ENCODE assay signal across 12 mouse cellular contexts in the genomic region with DNA sequence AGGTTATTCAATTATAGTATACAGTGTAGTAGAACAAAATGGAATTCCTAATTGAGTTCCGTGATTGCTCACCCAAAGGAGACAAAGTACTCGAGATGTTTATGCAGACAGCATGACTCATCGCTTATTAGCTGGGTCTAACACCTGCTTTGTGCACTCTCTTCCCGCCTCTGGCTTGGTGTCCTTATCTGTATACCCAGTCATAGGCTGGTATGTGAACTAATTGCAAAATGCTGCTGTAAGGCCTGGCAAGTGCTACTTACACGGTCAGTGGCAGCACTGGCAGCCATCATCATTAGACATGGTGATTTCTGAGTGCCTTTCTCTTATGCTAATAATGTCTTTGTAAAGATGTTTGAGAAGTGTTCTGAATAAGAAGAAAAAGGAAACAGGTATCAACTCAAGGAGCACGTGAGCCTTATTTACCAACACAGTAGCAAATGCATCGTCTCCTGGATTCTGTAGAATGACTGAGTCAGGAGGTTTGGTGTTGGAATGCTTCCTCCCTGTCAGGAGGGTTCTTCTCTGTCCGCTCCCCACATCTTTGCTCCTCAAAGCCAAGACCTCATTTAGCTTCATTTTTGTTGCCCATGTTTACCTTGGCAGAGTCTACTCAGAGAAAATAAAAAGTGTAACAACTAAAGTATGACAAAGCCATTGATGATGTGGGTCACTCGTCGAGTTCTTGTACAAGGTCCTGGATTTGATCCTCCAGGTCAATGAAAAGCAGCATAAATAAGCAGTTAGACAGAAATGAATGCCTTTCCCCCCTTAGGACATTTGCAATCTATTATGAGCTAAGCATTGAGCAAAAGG.
DNase-seq lines count a peak whose midpoint lies in the region; ATAC-seq and TF ChIP-seq lines count a peak whose summit lies in the region.
"Had no signal": no experiment of that assay in that cellular context is flagged by ENCODE, and none has a peak within 500 bp of the region (broad histone marks: within the 10 kb centered on the region; RNA-seq: fewer than 3 reads in every experiment).

No protein-coding gene starts in this region.

- no peaks in the 10 kb centered on the region for H3K9me3 ChIP-seq in forebrain, embryonic 13.5 days (replicated peaks)
- H3K9me3 ChIP-seq in forebrain, embryonic 12.5 days, result no peaks in the 10 kb centered on the region
- H3K9me3 ChIP-seq in lung, postnatal 0 days (ENCODE audit: low read length), result no peaks in the 10 kb centered on the region
- H3K9me3 ChIP-seq in intestine, embryonic 16.5 days (ENCODE audit: control insufficient read depth, low read length), result no peaks in the 10 kb centered on the region
- H3K9me3 ChIP-seq in stomach, postnatal 0 days (ENCODE audit: control insufficient read depth, low read length), result no peaks in the 10 kb centered on the region
- H3K9me3 ChIP-seq: limb, embryonic 13.5 days had no signal

- no peak overlapping the region for H3K4me3 ChIP-seq in forebrain, embryonic 13.5 days
- H3K4me3 ChIP-seq in forebrain, embryonic 12.5 days (replicated peaks), result no peak overlapping the region
- H3K4me3 ChIP-seq in lung, postnatal 0 days (ENCODE audit: low read depth, low read length), result no peak overlapping the region
- H3K4me3 ChIP-seq in lung, adult 2 months (replicated peaks; ENCODE audit: extremely low read depth, low read depth, low read length), result no peak overlapping the region
- H3K4me3 ChIP-seq in intestine, embryonic 16.5 days (ENCODE audit: low read length), result no peak overlapping the region
- H3K4me3 ChIP-seq in stomach, postnatal 0 days (ENCODE audit: low read depth, low read length), result no peak overlapping the region
- H3K4me3 ChIP-seq: limb, embryonic 13.5 days had no signal

- no peak for TF ChIP-seq POLR2A in lung, adult 2 months (IDR thresholded peaks at IDR 0.05; ENCODE audit: borderline replicate concordance, extremely low read depth, low read depth, low read length)

- H3K4me1 ChIP-seq in forebrain, embryonic 13.5 days, result no peaks in the 10 kb centered on the region; the same call in 1 of the 2 replicates
- H3K4me1 ChIP-seq in forebrain, embryonic 12.5 days, result peaks cover 5% of the 10 kb centered on the region; the same call in 1 of the 2 replicates
- H3K4me1 ChIP-seq in lung, postnatal 0 days (ENCODE audit: insufficient read depth, low read depth, low read length), result no peaks in the 10 kb centered on the region
- H3K4me1 ChIP-seq in lung, adult 2 months (ENCODE audit: control insufficient read depth, insufficient read depth, low read length), result peaks cover 4% of the 10 kb centered on the region; the same call in 1 of the 2 replicates
- H3K4me1 ChIP-seq in intestine, embryonic 16.5 days (ENCODE audit: control insufficient read depth, insufficient read depth, low read length), result no peaks in the 10 kb centered on the region
- no peaks in the 10 kb centered on the region for H3K4me1 ChIP-seq in stomach, postnatal 0 days (replicated peaks; ENCODE audit: control insufficient read depth, insufficient read depth)

- no peak for DNase-seq in lung, postnatal 0 days (ENCODE audit: low spot score)
- DNase-seq in lung, adult 2 months, result no peak
- peak; percentile 27 for DNase-seq in stomach, postnatal 0 days (ENCODE audit: low spot score)
- DNase-seq in frontal cortex, postnatal 25 days (ENCODE audit: low spot score in 2 of 2), result no peak
- DNase-seq in thymus, postnatal 0 days (ENCODE audit: low spot score), result no peak
- DNase-seq: cerebellum, postnatal 36 days; right cerebral cortex, postnatal 25 days had no signal

- ATAC-seq in forebrain, embryonic 13.5 days, result peak; percentile 55; the same call in 1 of the 2 replicates
- no peak for ATAC-seq in forebrain, embryonic 12.5 days (ENCODE audit: low FRiP score)
- peak; percentile 39; the same call in 1 of the 2 replicates for ATAC-seq in lung, postnatal 0 days
- peak; percentile 93 for ATAC-seq in intestine, embryonic 16.5 days
- peak; percentile 95 for ATAC-seq in stomach, postnatal 0 days (ENCODE audit: low FRiP score, low TSS enrichment)

- H3K9ac ChIP-seq in forebrain, embryonic 13.5 days, result no peak overlapping the region
- H3K9ac ChIP-seq in forebrain, embryonic 12.5 days, result no peak overlapping the region
- no peak overlapping the region for H3K9ac ChIP-seq in lung, postnatal 0 days (replicated peaks; ENCODE audit: low read depth)
- no peak overlapping the region for H3K9ac ChIP-seq in intestine, embryonic 16.5 days (ENCODE audit: low read depth, low read length)
- no peak overlapping the region for H3K9ac ChIP-seq in stomach, postnatal 0 days (ENCODE audit: low read length)
- H3K9ac ChIP-seq: limb, embryonic 13.5 days had no signal

- 68% methylated on average over 10 of the region's 10 CpGs for WGBS in forebrain, embryonic 13.5 days
- WGBS in forebrain, embryonic 12.5 days, result 74% methylated on average over 10 of the region's 10 CpGs
- 60% methylated on average over 10 of the region's 10 CpGs for WGBS in lung, postnatal 0 days
- 49% methylated on average over 10 of the region's 10 CpGs for WGBS in lung, adult 2 months
- 73% methylated on average over 10 of the region's 10 CpGs for WGBS in intestine, embryonic 16.5 days
- 54% methylated on average over 10 of the region's 10 CpGs for WGBS in stomach, postnatal 0 days

- no peaks in the 10 kb centered on the region for H3K27me3 ChIP-seq in forebrain, embryonic 13.5 days
- H3K27me3 ChIP-seq in forebrain, embryonic 12.5 days, result no peaks in the 10 kb centered on the region
- H3K27me3 ChIP-seq in lung, postnatal 0 days (replicated peaks; ENCODE audit: insufficient read depth, low read length), result no peaks in the 10 kb centered on the region
- no peaks in the 10 kb centered on the region for H3K27me3 ChIP-seq in intestine, embryonic 16.5 days (replicated peaks; ENCODE audit: control insufficient read depth, insufficient read depth, low read length)
- H3K27me3 ChIP-seq in stomach, postnatal 0 days (ENCODE audit: control insufficient read depth, insufficient read depth, low read length), result no peaks in the 10 kb centered on the region
- H3K27me3 ChIP-seq: limb, embryonic 13.5 days had no signal

- H3K4me2 ChIP-seq in forebrain, embryonic 13.5 days, result no peak overlapping the region
- no peak overlapping the region for H3K4me2 ChIP-seq in forebrain, embryonic 12.5 days
- no peak overlapping the region for H3K4me2 ChIP-seq in lung, postnatal 0 days (replicated peaks; ENCODE audit: low read depth, low read length)
- no peak overlapping the region for H3K4me2 ChIP-seq in intestine, embryonic 16.5 days (ENCODE audit: low read depth, low read length)
- H3K4me2 ChIP-seq in stomach, postnatal 0 days (replicated peaks; ENCODE audit: low read depth), result no peak overlapping the region
- H3K4me2 ChIP-seq: limb, embryonic 13.5 days had no signal

- no peaks in the 10 kb centered on the region for H3K36me3 ChIP-seq in forebrain, embryonic 13.5 days (ENCODE audit: poor library complexity, severe bottlenecking)
- no peaks in the 10 kb centered on the region for H3K36me3 ChIP-seq in forebrain, embryonic 12.5 days (replicated peaks)
- no peaks in the 10 kb centered on the region for H3K36me3 ChIP-seq in lung, postnatal 0 days (ENCODE audit: insufficient read depth, low read length)
- no peaks in the 10 kb centered on the region for H3K36me3 ChIP-seq in intestine, embryonic 16.5 days (ENCODE audit: control insufficient read depth, insufficient read depth, low read length)
- no peaks in the 10 kb centered on the region for H3K36me3 ChIP-seq in stomach, postnatal 0 days (ENCODE audit: control insufficient read depth, insufficient read depth, low read length)
- H3K36me3 ChIP-seq: limb, embryonic 13.5 days had no signal

- no peak for TF ChIP-seq CTCF in lung, postnatal 0 days (IDR thresholded peaks at IDR 0.05)
- no peak for TF ChIP-seq CTCF in lung, adult 2 months (IDR thresholded peaks at IDR 0.05; ENCODE audit: insufficient read depth, low read length)
- no peak for TF ChIP-seq CTCF in stomach, postnatal 0 days (IDR thresholded peaks at IDR 0.05; ENCODE audit: low read depth)

- no peak overlapping the region for H3K27ac ChIP-seq in forebrain, embryonic 13.5 days
- no peak overlapping the region for H3K27ac ChIP-seq in forebrain, embryonic 12.5 days
- no peak overlapping the region for H3K27ac ChIP-seq in lung, postnatal 0 days (ENCODE audit: low read length)
- H3K27ac ChIP-seq in intestine, embryonic 16.5 days (ENCODE audit: low read length), result no peak overlapping the region
- no peak overlapping the region for H3K27ac ChIP-seq in stomach, postnatal 0 days (replicated peaks)
- H3K27ac ChIP-seq: kidney, postnatal 0 days; limb, embryonic 13.5 days had no signal

- no peak for TF ChIP-seq EP300 in lung, postnatal 0 days (IDR thresholded peaks at IDR 0.05)
- no peak for TF ChIP-seq EP300 in stomach, postnatal 0 days (optimal IDR thresholded peaks at IDR 0.05)
